Mouse (Mus musculus): Measurements from ENCODE around the gene Ntrk3. TPM values are rescaled to one million over a fixed set of nuclear protein-coding genes. Genes with fewer than 3 reads are reported as not detected.

Gene Ntrk3
- polyA plus RNA-seq, 1 experiment from 2014 or later, result 37.4 TPM

DNA sequence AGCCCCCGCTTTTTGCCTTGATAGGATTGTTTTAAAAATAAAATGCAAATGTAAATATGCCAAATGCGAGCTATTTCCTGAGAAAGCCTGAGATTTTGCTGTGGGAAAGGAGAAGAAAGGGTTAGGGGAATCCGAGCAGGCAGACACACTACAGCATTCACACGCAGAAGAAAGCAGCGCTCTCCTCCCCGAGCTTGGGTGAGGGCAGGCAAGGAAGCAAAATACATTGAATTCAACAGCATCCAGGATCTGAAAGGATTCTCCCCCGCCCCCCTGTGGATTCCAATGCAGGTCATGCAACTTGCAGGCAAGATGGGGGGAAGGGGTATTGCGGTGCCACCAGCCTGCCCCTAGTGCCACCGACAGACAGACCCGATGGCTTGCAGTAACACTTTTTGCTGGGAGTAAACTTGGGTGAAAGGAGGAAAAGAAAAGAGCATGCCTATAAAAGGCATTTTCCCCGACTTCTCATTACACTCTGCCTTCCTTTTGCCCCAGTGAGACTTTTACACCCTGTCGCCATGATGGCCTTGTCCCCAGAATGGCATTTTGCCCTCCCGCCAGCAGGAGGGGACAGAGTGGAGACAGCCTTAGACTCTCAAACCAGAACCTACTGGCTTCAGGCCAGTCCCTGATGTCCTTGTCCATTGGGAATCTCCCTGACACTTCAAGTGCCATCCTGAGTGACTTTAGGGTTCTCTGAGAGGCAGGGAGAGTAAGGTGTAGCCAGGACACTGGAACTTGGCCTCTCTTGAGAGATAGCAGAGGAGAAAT, 158.2 kb downstream of the Ntrk3 start:
- H3K36me3 ChIP-seq (ENCODE audit: control insufficient read depth, insufficient read depth), result no peaks in the 10 kb centered on the region
- no peaks in the 10 kb centered on the region for H3K9me3 ChIP-seq (ENCODE audit: control insufficient read depth, low read length)
- peak overlapping the region; percentile 57 for H3K4me3 ChIP-seq (replicated peaks; ENCODE audit: low read length)
- H3K4me2 ChIP-seq (ENCODE audit: low read length), result peak overlapping the region; percentile 80
- peak overlapping the region; percentile 94 for H3K27ac ChIP-seq (ENCODE audit: low read length)
- 2% methylated on average over 13 of the region's 13 CpGs for WGBS
- H3K9ac ChIP-seq (replicated peaks; ENCODE audit: low read depth, low read length), result peak overlapping the region; percentile 71
- no peaks in the 10 kb centered on the region for H3K27me3 ChIP-seq (replicated peaks; ENCODE audit: control insufficient read depth, insufficient read depth, low read length)
- H3K4me1 ChIP-seq (replicated peaks; ENCODE audit: control insufficient read depth, insufficient read depth, low read length), result peaks cover 16% of the 10 kb centered on the region
- no peak for ATAC-seq

DNA sequence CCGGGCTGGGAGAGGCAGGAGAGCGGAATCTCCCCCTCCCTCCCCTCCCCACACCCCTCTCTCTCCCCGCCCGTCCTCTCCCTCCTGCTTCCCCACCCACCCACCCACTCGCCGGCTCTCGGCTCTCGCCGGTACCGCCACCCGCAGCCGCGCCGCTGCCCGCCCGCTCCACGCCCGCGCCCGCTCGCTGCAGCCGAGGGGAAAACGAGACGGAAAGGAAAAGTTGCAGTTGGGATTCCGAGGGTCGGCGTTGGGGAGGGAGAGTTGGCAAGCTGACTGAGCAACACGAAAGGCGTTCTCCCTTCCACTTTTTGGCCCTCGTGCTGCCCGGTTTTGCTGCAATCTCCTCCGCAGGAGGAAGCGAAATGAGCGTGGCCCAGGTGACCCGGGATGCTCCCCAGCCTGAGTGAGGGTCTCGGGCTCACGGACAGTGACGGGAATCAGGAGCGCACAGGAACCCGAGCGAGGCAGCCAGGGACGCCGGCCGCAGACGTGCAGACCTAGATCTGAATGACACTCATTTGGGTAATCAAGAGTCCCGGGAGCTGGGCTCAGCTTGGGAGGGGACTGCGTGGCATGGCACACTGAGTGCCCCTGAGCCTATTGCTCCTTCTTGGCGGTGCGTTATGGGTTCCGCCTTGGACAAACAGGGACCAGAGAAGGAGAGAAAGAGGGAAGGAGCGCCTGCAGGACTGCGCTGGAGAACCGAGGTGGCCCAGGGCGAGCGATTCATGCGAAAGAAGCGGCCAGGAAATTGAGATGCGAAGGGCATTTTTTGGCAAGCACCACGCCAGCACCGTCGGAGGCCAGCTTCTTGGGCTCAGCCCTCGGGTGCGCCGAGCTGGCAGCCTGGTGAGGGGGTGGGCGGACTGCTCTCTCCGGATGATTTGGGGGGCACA, 159.1 kb downstream of the Ntrk3 start:
- H3K9ac ChIP-seq (replicated peaks; ENCODE audit: low read depth, low read length), result peak overlapping the region; percentile 71
- peak overlapping the region; percentile 94 for H3K27ac ChIP-seq (ENCODE audit: low read length)
- H3K4me1 ChIP-seq (replicated peaks; ENCODE audit: control insufficient read depth, insufficient read depth, low read length), result peaks cover 24% of the 10 kb centered on the region
- WGBS, result 0% methylated on average over 43 of the region's 66 CpGs
- ATAC-seq, result peak; percentile 55
- H3K9me3 ChIP-seq (ENCODE audit: control insufficient read depth, low read length), result no peaks in the 10 kb centered on the region
- H3K4me3 ChIP-seq (replicated peaks; ENCODE audit: low read length), result peak overlapping the region; percentile 57
- H3K36me3 ChIP-seq (ENCODE audit: control insufficient read depth, insufficient read depth), result no peaks in the 10 kb centered on the region
- no peaks in the 10 kb centered on the region for H3K27me3 ChIP-seq (replicated peaks; ENCODE audit: control insufficient read depth, insufficient read depth, low read length)
- peak overlapping the region; percentile 80 for H3K4me2 ChIP-seq (ENCODE audit: low read length)

DNA sequence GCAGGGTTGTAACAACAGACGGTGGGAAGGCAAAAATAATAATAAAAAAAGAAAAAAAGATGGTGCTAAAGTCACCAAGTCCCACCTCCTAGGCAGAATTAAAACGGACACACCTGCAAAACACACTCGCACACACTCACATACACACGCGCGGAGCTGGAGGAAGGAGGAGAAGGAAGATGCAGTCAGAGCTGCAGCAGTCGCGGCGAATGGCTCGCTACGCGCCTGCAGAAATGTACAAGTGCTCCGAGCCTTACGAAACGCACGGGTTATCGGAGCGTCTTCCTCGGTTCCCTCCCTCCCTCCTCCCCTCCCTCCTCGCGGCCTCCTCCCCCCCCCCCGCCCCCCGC, 159.7 kb downstream of the Ntrk3 start:
- peak; percentile 74 for ATAC-seq
- 0% methylated on average over 17 of the region's 23 CpGs for WGBS
- H3K36me3 ChIP-seq (ENCODE audit: control insufficient read depth, insufficient read depth), result no peaks in the 10 kb centered on the region

DNA sequence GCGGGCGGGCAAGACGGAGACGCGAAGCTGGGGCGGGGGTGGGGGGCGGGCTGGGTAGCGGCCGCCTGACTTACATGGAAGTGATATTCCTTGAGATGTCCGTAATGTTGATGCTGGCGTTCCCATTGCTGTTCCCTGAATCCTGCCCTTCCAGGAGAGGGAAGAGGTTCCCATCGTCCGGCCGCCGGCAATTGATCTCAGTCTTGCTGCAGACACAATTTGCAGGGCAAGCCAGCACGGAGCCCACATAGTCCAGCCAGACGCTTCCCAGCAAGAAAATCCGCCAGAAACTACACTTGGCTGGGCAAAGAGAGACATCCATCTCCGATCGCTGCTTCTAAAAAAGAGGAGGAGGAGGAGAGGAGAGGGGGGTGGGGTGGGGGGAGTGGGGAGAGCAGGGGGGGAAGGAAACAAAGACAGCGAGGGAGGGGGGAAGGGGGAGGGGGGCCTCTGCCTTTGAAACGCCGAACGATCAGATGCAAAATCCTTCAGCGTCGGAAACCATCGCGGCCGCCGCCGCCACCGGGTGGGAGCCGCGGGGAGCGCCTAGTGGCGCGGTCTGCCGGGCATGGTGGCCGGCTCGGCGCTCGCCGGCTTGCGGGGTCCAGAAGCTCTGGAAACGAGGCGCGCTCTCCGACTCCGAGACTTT, 160.2 kb downstream of the Ntrk3 start:
- no peaks in the 10 kb centered on the region for H3K36me3 ChIP-seq (ENCODE audit: control insufficient read depth, insufficient read depth)
- no peaks in the 10 kb centered on the region for H3K9me3 ChIP-seq (ENCODE audit: control insufficient read depth, low read length)
- no peaks in the 10 kb centered on the region for H3K27me3 ChIP-seq (replicated peaks; ENCODE audit: control insufficient read depth, insufficient read depth, low read length)
- peak overlapping the region; percentile 80 for H3K4me2 ChIP-seq (ENCODE audit: low read length)
- ATAC-seq, result peak; percentile 58
- H3K4me1 ChIP-seq (replicated peaks; ENCODE audit: control insufficient read depth, insufficient read depth, low read length), result peaks cover 28% of the 10 kb centered on the region
- peak overlapping the region; percentile 94 for H3K27ac ChIP-seq (ENCODE audit: low read length)
- peak overlapping the region; percentile 57 for H3K4me3 ChIP-seq (replicated peaks; ENCODE audit: low read length)
- H3K9ac ChIP-seq (replicated peaks; ENCODE audit: low read depth, low read length), result peak overlapping the region; percentile 71
- WGBS, result under 1% methylated on average over 48 of the region's 49 CpGs

More for the DNA sequence above, 159.7 kb downstream of the Ntrk3 start:
- Histone ChIP-seq H3K4me1 (replicated peaks; ENCODE audit: control insufficient read depth, insufficient read depth, low read length) (peaks cover 28% of the 10 kb centered on the region), H3K27me3 (replicated peaks; ENCODE audit: control insufficient read depth, insufficient read depth, low read length) (no peaks in the 10 kb centered on the region), H3K4me3 (replicated peaks; ENCODE audit: low read length) (peak overlapping the region; percentile 57), H3K4me2 (ENCODE audit: low read length) (peak overlapping the region; percentile 80), H3K9ac (replicated peaks; ENCODE audit: low read depth, low read length) (peak overlapping the region; percentile 71), H3K9me3 (ENCODE audit: control insufficient read depth, low read length) (no peaks in the 10 kb centered on the region), H3K27ac (ENCODE audit: low read length) (peak overlapping the region; percentile 94)

DNA sequence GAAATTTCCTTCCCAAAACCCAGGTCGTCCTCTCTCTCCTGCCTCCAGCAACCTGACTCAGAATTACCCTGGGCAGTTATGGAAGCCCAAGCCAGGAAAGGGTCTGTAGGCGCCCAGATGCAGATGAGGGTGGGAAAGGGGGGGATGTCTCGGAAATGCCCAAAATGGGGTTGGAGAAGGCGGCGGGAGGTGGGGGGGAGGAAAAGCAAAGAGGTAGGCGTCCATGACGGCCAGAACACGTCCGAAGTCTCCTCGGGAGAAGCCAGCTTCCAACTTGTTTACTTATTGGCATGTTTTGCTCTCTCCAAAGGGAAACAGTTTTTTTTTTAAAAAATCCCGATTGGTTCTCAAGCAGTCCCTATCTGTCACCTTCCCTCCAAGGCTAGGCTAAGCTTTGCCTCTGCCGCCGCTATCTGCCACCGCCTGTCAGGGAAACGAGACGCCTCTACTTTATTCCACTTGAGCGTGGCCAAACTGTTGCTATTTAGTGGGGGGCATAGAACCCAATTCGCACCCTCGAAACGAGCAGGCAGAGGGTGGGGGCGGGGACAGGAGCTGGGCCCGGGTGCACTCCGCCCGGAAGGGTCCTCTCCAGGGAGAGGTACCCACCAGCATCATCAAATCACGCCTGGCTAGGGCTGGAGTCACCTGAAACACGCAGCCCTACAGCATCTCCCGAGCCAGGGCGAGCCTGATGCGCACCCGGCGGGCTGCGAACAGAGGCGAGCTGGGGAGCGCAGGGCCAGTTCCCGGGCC, 160.9 kb downstream of the Ntrk3 start:
- H3K27ac ChIP-seq (ENCODE audit: low read length), result peak overlapping the region; percentile 94
- WGBS, result under 1% methylated on average over 35 of the region's 35 CpGs
- H3K4me3 ChIP-seq (replicated peaks; ENCODE audit: low read length), result peak overlapping the region; percentile 57
- ATAC-seq, result peak; percentile 59
- peak overlapping the region; percentile 71 for H3K9ac ChIP-seq (replicated peaks; ENCODE audit: low read depth, low read length)
- H3K36me3 ChIP-seq (ENCODE audit: control insufficient read depth, insufficient read depth), result no peaks in the 10 kb centered on the region
- no peaks in the 10 kb centered on the region for H3K9me3 ChIP-seq (ENCODE audit: control insufficient read depth, low read length)
- peaks cover 28% of the 10 kb centered on the region for H3K4me1 ChIP-seq (replicated peaks; ENCODE audit: control insufficient read depth, insufficient read depth, low read length)
- peak overlapping the region; percentile 80 for H3K4me2 ChIP-seq (ENCODE audit: low read length)
- no peaks in the 10 kb centered on the region for H3K27me3 ChIP-seq (replicated peaks; ENCODE audit: control insufficient read depth, insufficient read depth, low read length)

DNA sequence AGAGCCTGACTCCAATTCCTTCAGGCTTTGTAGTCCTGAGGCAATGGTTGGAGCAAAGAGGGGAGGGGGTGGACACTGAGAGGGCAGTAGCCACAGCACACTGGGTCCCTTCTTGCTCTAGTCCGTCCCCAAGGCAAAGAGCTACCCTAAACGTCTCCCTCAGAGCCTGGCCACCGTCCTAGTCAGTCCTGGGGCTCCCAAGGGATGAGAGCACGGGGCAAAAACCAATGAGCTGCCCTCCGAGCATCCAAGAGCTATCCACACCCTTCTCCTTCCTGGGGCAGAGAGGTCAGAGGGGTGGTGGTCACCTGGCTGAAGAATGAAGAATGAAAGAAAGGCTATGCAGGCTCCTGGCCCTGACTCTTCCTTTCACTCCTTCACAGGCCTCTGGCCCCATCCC, 161.6 kb downstream of the Ntrk3 start:
- WGBS, result 20% methylated on average over 5 of the region's 5 CpGs
- H3K36me3 ChIP-seq (ENCODE audit: control insufficient read depth, insufficient read depth), result no peaks in the 10 kb centered on the region
- H3K27me3 ChIP-seq (replicated peaks; ENCODE audit: control insufficient read depth, insufficient read depth, low read length), result no peaks in the 10 kb centered on the region
- peak overlapping the region; percentile 80 for H3K4me2 ChIP-seq (ENCODE audit: low read length)
- ATAC-seq, result no peak
- peak overlapping the region; percentile 57 for H3K4me3 ChIP-seq (replicated peaks; ENCODE audit: low read length)
- H3K4me1 ChIP-seq (replicated peaks; ENCODE audit: control insufficient read depth, insufficient read depth, low read length), result peaks cover 30% of the 10 kb centered on the region
- H3K9ac ChIP-seq (replicated peaks; ENCODE audit: low read depth, low read length), result peak overlapping the region; percentile 71
- H3K9me3 ChIP-seq (ENCODE audit: control insufficient read depth, low read length), result no peaks in the 10 kb centered on the region
- no peak overlapping the region for H3K27ac ChIP-seq (ENCODE audit: low read length)

DNA sequence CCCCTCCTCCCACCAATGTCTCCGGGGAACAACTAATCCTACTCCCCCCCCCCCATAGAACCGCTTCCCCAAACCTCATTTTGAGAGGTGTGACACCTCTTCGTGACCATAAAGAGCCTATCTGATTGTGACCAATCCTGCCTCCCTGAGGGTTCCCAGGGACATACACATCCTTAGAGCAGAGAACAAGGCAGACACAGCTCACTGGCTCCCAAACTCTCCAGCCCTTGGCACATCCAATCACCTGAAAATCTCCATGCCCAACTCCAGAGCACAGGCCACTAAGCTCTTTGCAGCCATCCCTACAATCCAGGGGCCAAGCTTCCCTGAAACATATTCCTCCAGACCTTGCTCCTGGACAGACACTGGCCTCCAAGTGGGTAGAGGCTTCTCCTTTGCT, 162.3 kb downstream of the Ntrk3 start:
- ATAC-seq, result no peak
- H3K27me3 ChIP-seq (replicated peaks; ENCODE audit: control insufficient read depth, insufficient read depth, low read length), result no peaks in the 10 kb centered on the region
- H3K4me1 ChIP-seq (replicated peaks; ENCODE audit: control insufficient read depth, insufficient read depth, low read length), result peaks cover 30% of the 10 kb centered on the region
- H3K36me3 ChIP-seq (ENCODE audit: control insufficient read depth, insufficient read depth), result no peaks in the 10 kb centered on the region
- peak overlapping the region; percentile 71 for H3K9ac ChIP-seq (replicated peaks; ENCODE audit: low read depth, low read length)
- H3K9me3 ChIP-seq (ENCODE audit: control insufficient read depth, low read length), result no peaks in the 10 kb centered on the region
- peak overlapping the region; percentile 57 for H3K4me3 ChIP-seq (replicated peaks; ENCODE audit: low read length)
- no peak overlapping the region for H3K27ac ChIP-seq (ENCODE audit: low read length)
- peak overlapping the region; percentile 80 for H3K4me2 ChIP-seq (ENCODE audit: low read length)
- 13% methylated on average over 3 of the region's 3 CpGs for WGBS

DNA sequence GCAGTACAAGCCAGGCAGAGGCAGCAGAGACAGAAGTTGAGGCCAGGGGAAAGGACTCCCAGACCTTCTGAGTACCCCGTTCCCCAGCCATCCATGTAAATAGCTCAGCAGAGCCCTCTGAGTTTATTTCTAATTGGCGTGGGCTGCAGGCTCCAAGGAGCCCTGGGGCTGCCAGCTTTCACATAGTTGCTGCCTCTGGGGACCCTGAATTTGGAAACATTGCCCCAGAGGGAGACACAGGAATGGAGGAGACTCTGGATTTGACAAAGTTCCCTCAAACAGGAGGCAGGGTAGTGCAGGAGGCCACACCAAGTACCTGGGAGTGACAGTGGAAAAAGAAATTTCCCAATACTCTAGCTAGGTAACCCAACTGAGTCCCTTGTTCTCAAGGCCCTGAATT, 166.6 kb downstream of the Ntrk3 start:
- no peak overlapping the region for H3K4me2 ChIP-seq (ENCODE audit: low read length)
- H3K36me3 ChIP-seq (ENCODE audit: control insufficient read depth, insufficient read depth), result no peaks in the 10 kb centered on the region
- ATAC-seq, result no peak
- no peak overlapping the region for H3K4me3 ChIP-seq (replicated peaks; ENCODE audit: low read length)
- no peaks in the 10 kb centered on the region for H3K9me3 ChIP-seq (ENCODE audit: control insufficient read depth, low read length)
- no peaks in the 10 kb centered on the region for H3K27me3 ChIP-seq (replicated peaks; ENCODE audit: control insufficient read depth, insufficient read depth, low read length)
- H3K27ac ChIP-seq (ENCODE audit: low read length), result no peak overlapping the region
- no peak overlapping the region for H3K9ac ChIP-seq (replicated peaks; ENCODE audit: low read depth, low read length)
- 60% methylated on average over 2 of the region's 2 CpGs for WGBS
- peaks cover 41% of the 10 kb centered on the region for H3K4me1 ChIP-seq (replicated peaks; ENCODE audit: control insufficient read depth, insufficient read depth, low read length)

Data from forebrain, embryonic 16.5 days (tissue).